Mouse (Mus musculus) heart, postnatal 0 days (tissue): ENCODE measurements around the gene Zbtb40. TPM values are rescaled to one million over a fixed set of nuclear protein-coding genes. Genes with fewer than 3 reads are reported as not detected.

Experiments
- ATAC-seq: fragments of 200-750 bp; cut with Nextera tagmentation; 2 replicates; pipeline ENCODE4 v1.8.0; 2017; ENCODE audit warnings: low read depth, moderate number of reproducible peaks, moderate library complexity; ENCODE audit not compliant: insufficient read depth
- DNase-seq: peaks from one replicate; pipeline ENCODE4 v3.0.0-alpha.2; 2016; ENCODE audit warnings: low spot score
- H3K27ac ChIP-seq: fragments of 300-500 bp; sonication (generic); 2 replicates; pipeline ENCODE4 v1.5.1; 2014; ENCODE audit warnings: low read depth, mild to moderate bottlenecking
- H3K27me3 ChIP-seq: fragments of 300-500 bp; sonication (generic); 2 replicates; pipeline ENCODE4 v1.6.1; 2014; ENCODE audit warnings: low read length, mixed read lengths; ENCODE audit not compliant: control insufficient read depth, insufficient read depth
- H3K36me3 ChIP-seq: fragments of 300-500 bp; sonication (generic); replicated peaks from 2 replicates; pipeline ENCODE4 v1.6.1; 2014; ENCODE audit warnings: low read length, mixed read lengths; ENCODE audit not compliant: control insufficient read depth, insufficient read depth
- H3K4me1 ChIP-seq: fragments of 300-500 bp; sonication (generic); 2 replicates; pipeline ENCODE4 v1.6.1; 2014; ENCODE audit warnings: antibody characterized with exemption; ENCODE audit not compliant: control insufficient read depth, insufficient read depth
- H3K4me2 ChIP-seq: fragments of 300-500 bp; sonication (generic); 2 replicates; pipeline ENCODE4 v1.6.1; 2014; ENCODE audit warnings: low read depth, mild to moderate bottlenecking, low read length, moderate library complexity
- H3K4me3 ChIP-seq: fragments of 300-500 bp; sonication (generic); 2 replicates; pipeline ENCODE4 v1.5.1; 2014; ENCODE audit warnings: low read depth, low read length
- H3K9ac ChIP-seq: fragments of 300-500 bp; sonication (generic); replicated peaks from 2 replicates; pipeline ENCODE4 v1.6.1; 2014; ENCODE audit warnings: low read depth, low read length, mixed read lengths
- H3K9me3 ChIP-seq: fragments of 300-500 bp; sonication (generic); replicated peaks from 2 replicates; pipeline ENCODE4 v1.6.1; 2016; ENCODE audit warnings: low read length; ENCODE audit not compliant: control insufficient read depth
- CTCF ChIP-seq: IDR thresholded peaks from 2 replicates; pipeline ENCODE4 v1.5.1; 2016; ENCODE audit warnings: antibody characterized with exemption, control low read depth, low read depth
- EP300 ChIP-seq: IDR thresholded peaks from 2 replicates; pipeline ENCODE4 v1.6.1; 2016; ENCODE audit warnings: antibody characterized with exemption, low read depth
- WGBS: fragments of 180-500 bp; shearing (Covaris S2); extraction: QIAGEN DNeasy Blood & Tissue Kit; methylation state at CpG from one replicate; pipeline ENCODE4 v1.1.7; 2014; 5-methylcytosine and 5-hydroxymethylcytosine counted together
- polyA plus RNA-seq: library from polyadenylated mRNA; unstranded; fragments of >200 nt; fragmentation: Nextera tagmentation; extraction: Ambion mirVana; gene quantifications from 2 replicates; pipeline ENCODE4 v1.2.1, GENCODE M21; 2015
- total RNA-seq: library from RNA; depleted of rRNA; stranded (reverse); fragments of >200 nt; gene quantifications from 2 replicates; pipeline ENCODE4 v1.2.3, GENCODE M21; 2014; ENCODE audit warnings: low replicate concordance

Gene Zbtb40
- total and polyA plus RNA-seq, 2 experiments from 2014 or later: 1.1 to 6.8 TPM

- no peak overlapping the region for H3K27ac ChIP-seq
- H3K4me2 ChIP-seq: no peak overlapping the region
- DNase-seq: peak; percentile 49
- WGBS: 29% methylated on average over 6 of the region's 6 CpGs
- H3K27me3 ChIP-seq: no peaks in the 10 kb centered on the region
- peaks cover 15% of the 10 kb centered on the region for H3K4me1 ChIP-seq
- peak; percentile 92 for ATAC-seq
- H3K4me3 ChIP-seq: no peak overlapping the region
- H3K36me3 ChIP-seq: no peaks in the 10 kb centered on the region
- H3K9me3 ChIP-seq: no peaks in the 10 kb centered on the region
- no peak overlapping the region for H3K9ac ChIP-seq
- TF ChIP-seq CTCF: peak; percentile 50
- no peak for TF ChIP-seq EP300
These were observed 23.0 kb downstream of the Zbtb40 start for GRCm38 (mm10) chr4:137025570-137025969.

- no peak overlapping the region for H3K4me2 ChIP-seq
- no peak for ATAC-seq
- H3K27me3 ChIP-seq: no peaks in the 10 kb centered on the region
- WGBS: 73% methylated on average over 2 of the region's 2 CpGs
- no peak for TF ChIP-seq CTCF
- TF ChIP-seq EP300: no peak
- H3K27ac ChIP-seq: no peak overlapping the region
- H3K9me3 ChIP-seq: no peaks in the 10 kb centered on the region
- H3K4me3 ChIP-seq: no peak overlapping the region
- no peaks in the 10 kb centered on the region for H3K36me3 ChIP-seq
- H3K9ac ChIP-seq: no peak overlapping the region
- peaks cover 15% of the 10 kb centered on the region for H3K4me1 ChIP-seq
- DNase-seq: no peak
These were observed 23.5 kb downstream of the Zbtb40 start for GRCm38 (mm10) chr4:137025133-137025532.

- Histone ChIP-seq H3K27me3 (no peaks in the 10 kb centered on the region), H3K4me3 (no peak overlapping the region), H3K9ac (no peak overlapping the region), H3K4me2 (no peak overlapping the region), H3K27ac (no peak overlapping the region), H3K9me3 (no peaks in the 10 kb centered on the region), H3K36me3 (peaks cover 17% of the 10 kb centered on the region), H3K4me1 (no peaks in the 10 kb centered on the region)
- DNase-seq (no peak), ATAC-seq (no peak)
- 78% methylated on average over 3 of the region's 3 CpGs for WGBS
- TF ChIP-seq CTCF (no peak), EP300 (no peak)
These were observed 28.5 kb downstream of the Zbtb40 start for GRCm38 (mm10) chr4:137020065-137020464.

DNA sequence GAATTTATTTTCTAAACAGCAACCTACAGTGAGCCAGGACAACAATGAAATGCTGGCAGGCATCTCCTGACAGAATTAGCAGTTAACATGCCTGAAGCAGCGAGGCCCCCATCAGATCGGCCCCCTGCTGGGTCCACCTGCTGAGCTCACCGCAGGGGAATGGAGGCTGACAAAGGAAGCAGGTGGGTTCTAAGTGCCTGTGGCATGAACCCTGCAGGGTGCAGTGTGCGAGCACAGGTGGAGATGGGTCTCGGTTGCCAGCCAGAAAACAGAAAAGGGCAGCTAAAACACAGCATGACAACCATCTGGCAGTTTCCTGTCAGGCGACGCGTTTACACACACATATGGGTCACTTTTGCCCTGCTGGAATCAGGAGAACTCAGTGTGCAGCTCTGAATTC is 32.7 kb downstream of the Zbtb40 start:
- no peaks in the 10 kb centered on the region for H3K9me3 ChIP-seq
- WGBS: 75% methylated on average over 8 of the region's 8 CpGs
- H3K27me3 ChIP-seq: no peaks in the 10 kb centered on the region
- H3K36me3 ChIP-seq: peaks cover 22% of the 10 kb centered on the region
- no peak overlapping the region for H3K4me3 ChIP-seq
- ATAC-seq: no peak
- H3K4me2 ChIP-seq: no peak overlapping the region
- no peak overlapping the region for H3K9ac ChIP-seq
- H3K27ac ChIP-seq: no peak overlapping the region
- H3K4me1 ChIP-seq: no peaks in the 10 kb centered on the region
- no peak for DNase-seq
- no peak for TF ChIP-seq CTCF
- TF ChIP-seq EP300: no peak

DNA sequence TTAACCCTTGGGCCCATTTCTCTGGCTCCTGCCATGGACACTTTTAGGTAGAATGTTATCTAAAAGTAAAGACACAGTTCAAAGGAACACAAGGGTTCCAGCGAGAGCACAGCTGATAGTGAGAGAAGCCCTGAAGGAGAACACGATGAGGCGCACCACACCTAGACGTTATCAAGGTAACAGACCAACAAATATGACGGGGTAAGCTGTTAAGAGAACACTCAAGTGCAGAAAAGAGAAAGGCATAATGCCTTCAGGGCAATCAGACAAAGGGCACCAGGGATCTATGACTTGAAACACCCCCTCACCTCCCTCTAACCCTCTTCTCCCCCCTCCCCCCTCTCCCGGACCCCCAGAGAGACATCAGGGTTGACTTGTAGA is 33.1 kb downstream of the Zbtb40 start:
- Histone ChIP-seq H3K4me2 (no peak overlapping the region), H3K4me3 (no peak overlapping the region), H3K27ac (no peak overlapping the region), H3K36me3 (peaks cover 22% of the 10 kb centered on the region), H3K9ac (no peak overlapping the region), H3K27me3 (no peaks in the 10 kb centered on the region), H3K4me1 (no peaks in the 10 kb centered on the region), H3K9me3 (no peaks in the 10 kb centered on the region)
- 77% methylated on average over 6 of the region's 6 CpGs for WGBS
- ATAC-seq (no peak), DNase-seq (no peak)
- TF ChIP-seq EP300: no peak
- no peak for TF ChIP-seq CTCF

DNA sequence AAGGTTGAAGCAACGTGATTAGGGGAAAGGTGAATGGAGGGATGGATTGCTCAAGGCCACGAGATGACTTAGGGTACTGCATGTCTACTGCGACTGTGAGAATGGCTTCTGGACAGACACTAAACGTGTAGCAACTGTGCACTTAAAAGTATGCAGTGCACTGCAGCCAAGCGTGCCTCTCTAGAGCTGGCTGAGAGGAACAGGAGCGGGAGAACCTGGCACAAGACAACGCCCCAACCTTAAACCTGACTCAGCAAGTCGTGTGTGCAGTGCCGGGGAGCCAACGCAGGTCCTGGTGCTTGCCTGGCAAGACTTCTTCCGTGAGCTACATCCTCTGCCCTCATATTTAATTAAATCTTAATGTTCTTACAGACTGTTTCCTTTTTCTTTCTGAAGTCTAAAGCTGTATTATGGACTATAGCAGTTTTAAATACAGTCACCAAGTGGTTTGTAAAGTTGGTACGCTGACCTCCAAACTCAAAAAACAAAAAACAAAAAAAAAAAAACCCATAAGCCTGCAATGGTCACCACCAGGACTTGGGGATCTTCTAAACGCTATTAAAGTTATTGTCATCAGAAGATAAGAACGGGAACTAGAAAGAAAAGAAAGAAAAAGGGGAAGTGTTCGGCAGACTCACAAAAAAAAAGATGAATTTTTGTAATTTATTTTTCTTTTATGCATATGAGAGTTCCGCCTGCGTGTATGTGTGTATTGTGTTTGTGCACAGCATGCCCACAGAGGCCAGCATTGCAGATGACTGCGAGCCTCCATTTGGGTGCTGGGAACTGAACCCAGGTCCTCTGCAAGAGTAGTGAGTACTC is 33.7 kb downstream of the Zbtb40 start:
- 87% methylated on average over 18 of the region's 18 CpGs for WGBS

More for the DNA sequence above, 33.7 kb downstream of the Zbtb40 start:
- H3K4me2 ChIP-seq: no peak overlapping the region
- no peaks in the 10 kb centered on the region for H3K27me3 ChIP-seq
- no peaks in the 10 kb centered on the region for H3K9me3 ChIP-seq
- no peak overlapping the region for H3K27ac ChIP-seq
- H3K36me3 ChIP-seq: peaks cover 25% of the 10 kb centered on the region
- DNase-seq: no peak
- no peak overlapping the region for H3K4me3 ChIP-seq
- no peak overlapping the region for H3K9ac ChIP-seq
- no peaks in the 10 kb centered on the region for H3K4me1 ChIP-seq
- no peak for TF ChIP-seq EP300
- TF ChIP-seq CTCF: no peak
- ATAC-seq: no peak
